Mouse (Mus musculus) ES-E14 (cell line): ENCODE results near the gene Gm28035.

Source experiments
- CHD2 ChIP-seq: IDR thresholded peaks from 2 replicates; pipeline ENCODE4 v1.6.1; 2014; ENCODE audit warnings: mild to moderate bottlenecking, low read depth, low read length, inconsistent platforms
- HCFC1 ChIP-seq: IDR thresholded peaks from 2 replicates; pipeline ENCODE4 v1.6.1; 2012; ENCODE audit warnings: low read length, inconsistent platforms, borderline replicate concordance; ENCODE audit not compliant: insufficient read depth
- MAFK ChIP-seq: IDR thresholded peaks from 2 replicates; pipeline ENCODE4 v1.6.1; 2014; ENCODE audit warnings: mild to moderate bottlenecking, low read depth, low read length, inconsistent platforms; ENCODE audit not compliant: insufficient read depth
- ZC3H11A ChIP-seq: IDR thresholded peaks from 2 replicates; pipeline ENCODE4 v1.6.1; 2012; ENCODE audit warnings: low read depth, mild to moderate bottlenecking, inconsistent platforms, low read length, borderline replicate concordance
- ZNF384 ChIP-seq: IDR thresholded peaks from 2 replicates; pipeline ENCODE4 v1.6.1; 2012; ENCODE audit warnings: low read depth, low read length, inconsistent platforms

- no peak for TF ChIP-seq ZC3H11A
- TF ChIP-seq MAFK = no peak
- TF ChIP-seq CHD2 = no peak
- TF ChIP-seq ZNF384 = no peak
- no peak for TF ChIP-seq HCFC1
Measured at GRCm38 (mm10) chr2:30242509-30242908, 2.1 kb downstream of the Gm28035 start.
